Mouse (Mus musculus) stomach, embryonic 14.5 days (tissue): ENCODE data around the gene Cpeb3. TPM values are rescaled to one million over a fixed set of nuclear protein-coding genes. Genes with fewer than 3 reads are reported as not detected.

Experiments
- ATAC-seq: fragments of 200-750 bp; cut with Nextera tagmentation; 2 replicates; pipeline ENCODE4 v1.8.0; 2017; ENCODE audit warnings: low read depth, moderate TSS enrichment; ENCODE audit not compliant: insufficient number of reproducible peaks, insufficient read depth, low FRiP score
- H3K27ac ChIP-seq: fragments of 300-500 bp; sonication (generic); 2 replicates; pipeline ENCODE4 v1.5.1; 2014; ENCODE audit warnings: mild to moderate bottlenecking, low read length, moderate library complexity, mixed read lengths
- H3K27me3 ChIP-seq: fragments of 300-500 bp; sonication (generic); 2 replicates; pipeline ENCODE4 v1.6.1; 2014; ENCODE audit warnings: low read length, control low read depth, mixed read lengths; ENCODE audit not compliant: control insufficient read depth, insufficient read depth
- H3K36me3 ChIP-seq: fragments of 300-500 bp; sonication (generic); 2 replicates; pipeline ENCODE4 v1.6.1; 2014; ENCODE audit warnings: mild to moderate bottlenecking, control low read depth, low read length, moderate library complexity, mixed read lengths; ENCODE audit not compliant: control insufficient read depth, insufficient read depth
- H3K4me1 ChIP-seq: fragments of 300-500 bp; sonication (generic); 2 replicates; pipeline ENCODE4 v1.6.1; 2014; ENCODE audit warnings: low read length, control low read depth, mixed read lengths; ENCODE audit not compliant: control insufficient read depth, insufficient read depth
- H3K4me2 ChIP-seq: fragments of 300-500 bp; sonication (generic); replicated peaks from 2 replicates; pipeline ENCODE4 v1.6.1; 2014; ENCODE audit warnings: low read depth, low read length, control low read depth
- H3K4me3 ChIP-seq: fragments of 300-500 bp; sonication (generic); 2 replicates; pipeline ENCODE4 v1.5.1; 2014; ENCODE audit warnings: low read depth, low read length, control low read depth
- H3K9ac ChIP-seq: fragments of 300-500 bp; sonication (generic); replicated peaks from 2 replicates; pipeline ENCODE4 v1.6.1; 2014; ENCODE audit warnings: low read depth, mild to moderate bottlenecking, control low read depth, low read length, moderate library complexity, mixed read lengths
- H3K9me3 ChIP-seq: fragments of 300-500 bp; sonication (generic); 2 replicates; pipeline ENCODE4 v1.6.1; 2016; ENCODE audit warnings: low read depth, low read length, control low read depth; ENCODE audit not compliant: control insufficient read depth
- WGBS: fragments of 180-500 bp; shearing (Covaris S2); extraction: QIAGEN DNeasy Blood & Tissue Kit; methylation state at CpG from one replicate; pipeline ENCODE4 v1.1.7; 2014; 5-methylcytosine and 5-hydroxymethylcytosine counted together
- polyA plus RNA-seq: library from polyadenylated mRNA; unstranded; fragments of >200 nt; fragmentation: Nextera tagmentation; extraction: Ambion mirVana; gene quantifications from 2 replicates; pipeline ENCODE4 v1.2.1, GENCODE M21; 2014

The Cpeb3 gene
- polyA plus RNA-seq, 1 experiment from 2014 or later: 0.91 TPM

DNA sequence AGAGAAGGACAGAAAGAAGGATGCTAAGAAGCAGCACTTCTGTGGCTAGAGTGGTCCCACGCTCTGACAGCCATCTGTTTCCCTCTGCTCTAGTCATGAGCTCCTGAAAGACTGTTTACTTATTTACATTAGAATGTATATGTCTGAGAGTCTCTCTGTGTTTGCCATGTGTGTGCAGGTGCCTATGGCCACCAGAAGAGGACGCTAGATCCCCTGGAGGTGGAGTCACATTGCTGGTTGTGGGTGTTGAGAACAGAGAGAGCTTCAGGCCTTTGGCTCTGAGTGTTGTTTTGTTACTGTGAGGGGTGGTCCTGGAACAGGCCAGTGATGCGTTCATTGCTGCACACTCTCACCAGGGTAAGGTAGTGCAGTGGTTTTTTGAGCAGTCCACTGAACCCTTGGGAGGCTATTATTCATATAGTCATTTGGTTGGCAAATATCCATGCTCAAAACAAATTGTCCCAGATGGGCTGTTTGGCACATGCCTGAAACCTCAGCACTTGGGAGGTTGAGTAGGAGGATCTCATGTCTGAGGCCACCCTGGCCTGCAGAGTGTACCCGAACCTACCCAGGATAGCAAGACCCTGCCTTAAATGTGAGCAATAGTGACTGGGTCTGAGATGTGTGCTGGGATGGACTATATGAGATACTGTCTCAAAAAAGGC lies 112.6 kb downstream of the Cpeb3 start:
- Histone ChIP-seq H3K27me3 (no peaks in the 10 kb centered on the region), H3K4me2 (no peak overlapping the region), H3K9me3 (no peaks in the 10 kb centered on the region), H3K4me1 (no peaks in the 10 kb centered on the region), H3K36me3 (no peaks in the 10 kb centered on the region), H3K4me3 (no peak overlapping the region), H3K27ac (no peak overlapping the region), H3K9ac (no peak overlapping the region)
- no peak for ATAC-seq
- 75% methylated on average over 4 of the region's 4 CpGs for WGBS

- H3K36me3 ChIP-seq: no peaks in the 10 kb centered on the region
- no peak overlapping the region for H3K4me2 ChIP-seq
- no peaks in the 10 kb centered on the region for H3K4me1 ChIP-seq
- ATAC-seq: no peak
- no peak overlapping the region for H3K4me3 ChIP-seq
- H3K9me3 ChIP-seq: no peaks in the 10 kb centered on the region
- H3K9ac ChIP-seq: no peak overlapping the region
- H3K27ac ChIP-seq: no peak overlapping the region
- no peaks in the 10 kb centered on the region for H3K27me3 ChIP-seq
- 90% methylated on average over 3 of the region's 3 CpGs for WGBS
Measured at GRCm38 (mm10) chr19:37093181-37093580, 115.2 kb downstream of the Cpeb3 start.

- no peaks in the 10 kb centered on the region for H3K9me3 ChIP-seq
- H3K4me2 ChIP-seq: no peak overlapping the region
- H3K27me3 ChIP-seq: no peaks in the 10 kb centered on the region
- H3K4me3 ChIP-seq: no peak overlapping the region
- no peaks in the 10 kb centered on the region for H3K36me3 ChIP-seq
- no peak for ATAC-seq
- H3K4me1 ChIP-seq: no peaks in the 10 kb centered on the region
- WGBS: 53% methylated on average over 8 of the region's 8 CpGs
- H3K9ac ChIP-seq: no peak overlapping the region
- no peak overlapping the region for H3K27ac ChIP-seq
Measured at GRCm38 (mm10) chr19:37090146-37091061, 118.0 kb downstream of the Cpeb3 start.

DNA sequence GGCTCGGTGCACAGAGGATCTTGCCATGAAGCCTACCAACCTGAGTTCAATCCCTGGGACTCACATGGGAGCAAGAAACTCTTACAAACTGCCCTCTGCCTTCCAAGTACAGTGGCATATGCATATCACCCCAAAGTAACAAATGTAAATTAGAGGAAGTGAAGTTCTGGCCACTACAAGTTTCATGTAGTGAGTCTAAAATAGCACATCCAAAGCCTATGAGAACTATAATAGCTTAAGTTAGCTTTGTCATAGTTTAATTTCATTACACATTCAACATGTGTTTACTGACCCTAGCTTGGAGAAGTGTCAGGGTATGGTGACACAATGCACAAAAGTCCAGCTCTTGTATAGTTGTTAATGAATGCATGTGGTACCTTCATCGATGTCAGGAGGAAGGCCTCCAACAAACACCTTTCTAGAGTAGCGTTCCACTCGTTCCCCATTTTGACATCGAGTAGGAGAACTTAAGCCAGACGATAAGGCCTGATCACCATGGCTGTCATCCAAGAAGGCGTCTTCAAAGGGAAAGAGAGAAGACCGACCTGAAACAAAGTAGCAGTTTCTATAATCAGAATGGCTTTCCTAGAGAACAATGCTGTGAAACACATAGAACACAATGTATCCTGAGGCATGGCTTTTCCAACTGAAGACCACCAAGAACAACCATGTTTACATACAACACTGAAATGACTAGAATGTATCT lies 120.2 kb downstream of the Cpeb3 start:
- Histone ChIP-seq H3K4me3 (no peak overlapping the region), H3K27ac (no peak overlapping the region), H3K9me3 (no peaks in the 10 kb centered on the region), H3K9ac (no peak overlapping the region), H3K4me2 (no peak overlapping the region), H3K4me1 (no peaks in the 10 kb centered on the region), H3K27me3 (no peaks in the 10 kb centered on the region), H3K36me3 (no peaks in the 10 kb centered on the region)
- ATAC-seq: no peak
- WGBS: 91% methylated on average over 8 of the region's 8 CpGs

DNA sequence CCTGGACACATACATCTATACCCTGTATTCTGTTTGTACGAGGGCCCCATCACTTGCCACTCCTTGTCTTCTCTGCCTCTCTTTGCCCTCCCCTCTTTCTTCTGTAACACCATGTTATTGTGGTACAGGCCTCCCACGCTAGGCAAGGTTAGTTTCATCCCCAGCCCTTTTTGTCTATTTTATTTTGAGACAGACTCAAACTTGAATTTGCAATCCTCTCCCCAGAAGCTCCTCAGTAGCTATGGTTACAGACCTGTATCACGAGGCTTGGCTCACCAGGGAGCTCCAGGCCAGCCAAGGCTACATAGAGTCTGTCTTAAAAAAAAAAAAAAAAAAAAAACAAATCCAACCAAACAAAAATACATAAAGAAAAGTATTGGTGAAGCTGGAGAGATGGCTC lies 123.9 kb downstream of the Cpeb3 start:
- Histone ChIP-seq H3K4me2 (no peak overlapping the region), H3K4me1 (no peaks in the 10 kb centered on the region), H3K36me3 (no peaks in the 10 kb centered on the region), H3K27ac (no peak overlapping the region), H3K9ac (no peak overlapping the region), H3K9me3 (no peaks in the 10 kb centered on the region), H3K4me3 (no peak overlapping the region), H3K27me3 (no peaks in the 10 kb centered on the region)
- no peak for ATAC-seq
- 68% methylated on average over 3 of the region's 3 CpGs for WGBS

GRCm38 (mm10) chr19:37081467-37081866 lies 126.9 kb downstream of the Cpeb3 start:
- no peak overlapping the region for H3K4me2 ChIP-seq
- ATAC-seq: no peak
- no peak overlapping the region for H3K27ac ChIP-seq
- 62% methylated on average over 6 of the region's 6 CpGs for WGBS
- H3K9me3 ChIP-seq: no peaks in the 10 kb centered on the region
- H3K27me3 ChIP-seq: no peaks in the 10 kb centered on the region
- H3K4me1 ChIP-seq: no peaks in the 10 kb centered on the region
- H3K36me3 ChIP-seq: no peaks in the 10 kb centered on the region
- no peak overlapping the region for H3K9ac ChIP-seq
- H3K4me3 ChIP-seq: no peak overlapping the region

GRCm38 (mm10) chr19:37079151-37079550 lies 129.2 kb downstream of the Cpeb3 start:
- Histone ChIP-seq H3K27ac (no peak overlapping the region), H3K9me3 (no peaks in the 10 kb centered on the region), H3K4me2 (no peak overlapping the region), H3K27me3 (no peaks in the 10 kb centered on the region), H3K36me3 (no peaks in the 10 kb centered on the region), H3K9ac (no peak overlapping the region), H3K4me1 (no peaks in the 10 kb centered on the region), H3K4me3 (no peak overlapping the region)
- WGBS: 80% methylated on average over 6 of the region's 6 CpGs
- no peak for ATAC-seq

DNA sequence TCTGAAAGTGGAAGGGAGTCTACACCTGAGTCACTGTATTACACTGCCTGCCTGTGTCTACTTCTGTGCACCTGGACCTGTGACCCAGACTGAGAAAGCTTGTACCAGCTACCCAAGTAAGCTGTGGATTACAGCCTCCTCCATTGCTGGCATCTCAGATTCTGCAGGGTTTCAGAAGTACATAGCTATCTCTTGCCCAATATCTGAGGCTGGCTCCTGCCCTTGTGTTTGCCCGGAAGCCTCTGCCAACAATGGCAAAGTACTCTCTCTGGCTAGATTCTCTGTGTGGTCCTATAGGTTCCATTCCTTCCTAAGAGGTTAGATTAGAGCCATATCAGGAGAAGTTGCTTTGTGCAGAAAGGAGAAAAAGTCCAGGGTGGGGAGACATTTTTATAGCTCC lies 129.8 kb downstream of the Cpeb3 start:
- Histone ChIP-seq H3K4me3 (no peak overlapping the region), H3K4me2 (no peak overlapping the region), H3K27me3 (no peaks in the 10 kb centered on the region), H3K4me1 (no peaks in the 10 kb centered on the region), H3K36me3 (no peaks in the 10 kb centered on the region), H3K9me3 (no peaks in the 10 kb centered on the region), H3K9ac (no peak overlapping the region), H3K27ac (no peak overlapping the region)
- 94% methylated on average over 1 of the region's 1 CpGs for WGBS
- no peak for ATAC-seq
